Mouse (Mus musculus) subcutaneous adipose tissue, adult 2 months (tissue): ENCODE measurements around the gene Kars. TPM values are rescaled to one million over a fixed set of nuclear protein-coding genes. Genes with fewer than 3 reads are reported as not detected.

Experiments used
- polyA plus RNA-seq: library from polyadenylated mRNA; depleted of rRNA; stranded (reverse); fragments of >200 nt; gene quantifications from 2 replicates; pipeline ENCODE4 v1.2.3, GENCODE M21; 2012; ENCODE audit warnings: low replicate concordance; rRNA removed

Kars gene
- polyA plus RNA-seq: 55.9 and 88.7 TPM in 2 replicates

DNA sequence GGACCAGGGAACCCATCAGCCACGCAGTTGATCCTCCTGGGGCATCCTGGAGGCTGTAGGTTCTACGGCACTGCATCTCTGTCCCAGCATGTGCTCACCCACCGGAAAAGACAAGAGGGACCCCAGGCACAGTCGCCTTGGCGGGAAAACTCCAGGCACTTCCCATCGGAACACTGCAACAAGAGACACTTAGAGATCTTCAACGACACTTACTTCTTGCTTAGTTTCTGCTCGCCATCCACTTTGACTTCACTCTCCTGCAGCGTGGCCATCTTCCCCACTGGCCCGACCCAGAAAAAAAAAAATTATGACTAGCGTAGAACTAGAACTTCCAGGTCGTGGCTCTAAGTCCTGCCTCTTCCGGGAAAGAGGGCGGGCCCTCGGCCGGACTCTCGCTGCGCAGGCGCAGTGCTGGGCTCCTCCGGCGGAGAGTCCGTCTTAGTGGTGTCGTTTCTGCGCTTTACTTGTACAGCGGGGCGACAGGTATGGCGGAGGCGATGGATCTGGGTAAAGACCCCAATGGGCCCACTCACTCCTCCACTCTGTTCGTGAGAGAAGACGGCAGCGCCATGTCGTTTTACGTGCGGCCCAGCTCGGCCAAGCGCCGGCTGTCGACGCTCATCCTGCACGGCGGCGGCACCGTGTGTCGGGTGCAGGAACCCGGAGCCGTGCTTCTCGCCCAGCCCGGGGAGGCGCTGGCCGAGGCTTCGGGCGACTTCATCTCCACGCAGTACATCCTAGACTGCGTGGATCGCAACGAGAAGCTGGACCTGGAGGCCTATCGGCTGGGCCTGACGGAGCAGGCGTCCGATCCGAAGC is at the start of gene Kars, which contains the start of gene Terf2ip:
Gene Kars (minus strand): TSS at position 327 of the 819 bp plus-strand sequence.
Gene Terf2ip (plus strand): TSS at position 402 of the 819 bp plus-strand sequence.

DNA sequence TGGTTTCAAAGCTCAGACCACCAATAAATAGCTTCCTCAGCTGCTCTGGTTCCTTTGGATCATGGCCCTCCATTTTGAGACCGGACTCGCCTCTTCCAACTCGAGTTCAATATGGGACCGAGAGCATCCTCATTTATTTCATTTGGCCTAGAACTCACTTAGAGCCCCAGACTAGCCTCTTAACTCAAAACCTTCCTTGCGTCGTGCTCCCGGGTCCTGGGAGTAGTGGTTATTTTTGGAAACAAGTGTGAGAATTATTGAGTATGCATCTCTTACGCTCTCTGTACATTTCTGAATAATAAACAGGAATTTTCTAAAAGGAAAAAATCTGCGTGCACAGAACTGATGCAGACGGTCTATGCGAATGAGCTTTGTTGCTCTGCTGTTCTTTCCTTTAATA is 3.8 kb upstream of the Kars start, which contains the start of gene Gm6793:
Gene Gm6793 (minus strand): TSS at position 101 of the 400 bp plus-strand sequence.

DNA sequence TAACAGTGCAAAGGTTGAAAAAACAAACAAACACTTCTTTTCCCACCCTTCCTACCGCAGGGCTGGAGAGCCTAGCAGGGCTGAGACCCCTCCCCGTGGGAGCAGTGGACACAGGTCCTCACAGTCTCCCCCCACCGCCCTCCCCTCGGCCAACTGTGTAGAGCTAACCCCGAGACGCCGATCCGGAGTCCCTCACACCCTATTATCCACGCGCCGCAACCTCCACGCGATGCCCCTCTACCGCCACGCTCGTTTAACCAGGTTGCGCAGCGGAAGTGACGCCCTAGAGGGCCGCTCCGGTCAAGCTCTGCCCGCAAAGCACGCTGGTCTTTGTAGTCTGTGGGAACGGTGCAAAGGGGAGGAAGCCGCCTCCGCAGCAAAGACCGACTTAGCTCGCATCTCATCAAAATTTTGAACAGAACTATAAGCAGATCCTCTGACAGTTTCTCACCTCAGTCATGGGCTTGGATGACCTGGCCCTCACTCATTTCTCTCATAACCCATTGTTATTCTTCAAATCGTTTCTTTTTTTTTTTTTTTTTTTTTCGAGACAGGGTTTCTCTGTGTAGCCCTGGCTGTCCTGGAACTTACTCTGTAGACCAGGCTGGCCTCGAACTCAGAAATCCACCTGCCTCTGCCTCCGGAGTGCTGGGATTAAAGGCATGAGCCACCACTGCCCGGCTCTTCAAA is 19.0 kb downstream of the Kars start, which contains the start of gene Adat1:
Gene Adat1 (minus strand): TSS at position 290 of the 690 bp plus-strand sequence.

Other genes starting within 250 kb of the Kars start
- gene Cfdp1, start 157.0 kb downstream of the Kars start, polyA plus RNA-seq: 6.5 and 9.2 TPM in 2 replicates
- 3.0 and 3.4 TPM in 2 replicates for gene Tmem170, start 134.6 kb downstream of the Kars start, polyA plus RNA-seq
- gene Chst5, start 100.9 kb downstream of the Kars start, polyA plus RNA-seq: not detected in 2 replicates
- 3.5 and 11.0 TPM in 2 replicates for gene Tmem231, start 77.4 kb downstream of the Kars start, polyA plus RNA-seq
- 39.9 and 60.1 TPM in 2 replicates for gene Gabarapl2, start 70.6 kb downstream of the Kars start, polyA plus RNA-seq
- 3.2 and 5.6 TPM in 2 replicates for gene Adat1, start 19.0 kb downstream of the Kars start, polyA plus RNA-seq
- 6.3 and 10.8 TPM in 2 replicates for gene Terf2ip, start 75 bp upstream of the Kars start, polyA plus RNA-seq
- not detected in 2 replicates for gene Gm6793, start 3.7 kb upstream of the Kars start, polyA plus RNA-seq